Mouse (Mus musculus): ENCODE measurements around the gene 7530416G11Rik.

DNA sequence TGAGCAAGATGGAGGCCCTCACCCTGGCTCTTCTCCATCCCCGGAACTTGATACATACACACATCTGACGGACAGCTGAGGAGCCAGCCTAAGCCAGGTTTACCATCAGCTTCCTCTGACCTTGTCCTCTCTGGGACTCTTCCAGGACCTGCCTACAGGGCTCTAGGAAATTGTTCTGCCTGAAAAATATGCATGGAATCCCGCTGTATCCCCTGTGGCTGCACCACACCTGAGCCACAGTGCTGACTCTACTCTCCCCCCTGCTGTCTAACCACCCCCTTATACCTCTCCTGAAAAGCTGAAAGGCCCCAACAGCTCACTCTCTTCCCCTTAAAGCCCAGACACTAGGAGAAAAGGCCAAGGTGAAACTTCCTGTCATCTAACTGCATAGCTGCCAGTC lies 26.9 kb upstream of the 7530416G11Rik start:
- no peak for TF ChIP-seq CTCF (conservative IDR thresholded peaks at IDR 0.05; ENCODE audit: low read length)
- no peak for TF ChIP-seq POU5F1 (IDR thresholded peaks at IDR 0.05; ENCODE audit: borderline replicate concordance, low read length)
- no peak for TF ChIP-seq NANOG (IDR thresholded peaks at IDR 0.05; ENCODE audit: borderline replicate concordance, low read length)
